Mouse (Mus musculus): ENCODE measurements around the gene Chka.
A peak's percentile ranks its signal among the peaks of the same experiment; 100 is the strongest.

- TF ChIP-seq POLR2A (IDR thresholded peaks at IDR 0.05; ENCODE audit: control insufficient read depth, extremely low read depth, insufficient read depth, low read length, poor library complexity), result no peak
- TF ChIP-seq CTCF (IDR thresholded peaks at IDR 0.05; ENCODE audit: borderline replicate concordance, control insufficient read depth, extremely low read depth, insufficient read depth, low read length, poor library complexity), result 0 out of 2 replicates have a peak, but pooled peaks have one; percentile 17
These were observed 80.1 kb downstream of the Chka start for GRCm38 (mm10) chr19:3931716-3932115.

All from thymus, adult 2 months (tissue).